Mouse (Mus musculus) E14TG2a.4 (cell line): ENCODE results near the gene Naaladl1.

ENCODE experiments used
- CTCF ChIP-seq: conservative IDR thresholded peaks from 2 replicates; pipeline ENCODE4 v1.5.1; 2014; ENCODE audit warnings: low read length
- NANOG ChIP-seq: IDR thresholded peaks from 2 replicates; pipeline ENCODE4 v1.6.1; 2014; ENCODE audit warnings: borderline replicate concordance, low read length, mixed read lengths
- POU5F1 ChIP-seq: IDR thresholded peaks from 2 replicates; pipeline ENCODE4 v1.6.1; 2014; ENCODE audit warnings: low read length, borderline replicate concordance

DNA sequence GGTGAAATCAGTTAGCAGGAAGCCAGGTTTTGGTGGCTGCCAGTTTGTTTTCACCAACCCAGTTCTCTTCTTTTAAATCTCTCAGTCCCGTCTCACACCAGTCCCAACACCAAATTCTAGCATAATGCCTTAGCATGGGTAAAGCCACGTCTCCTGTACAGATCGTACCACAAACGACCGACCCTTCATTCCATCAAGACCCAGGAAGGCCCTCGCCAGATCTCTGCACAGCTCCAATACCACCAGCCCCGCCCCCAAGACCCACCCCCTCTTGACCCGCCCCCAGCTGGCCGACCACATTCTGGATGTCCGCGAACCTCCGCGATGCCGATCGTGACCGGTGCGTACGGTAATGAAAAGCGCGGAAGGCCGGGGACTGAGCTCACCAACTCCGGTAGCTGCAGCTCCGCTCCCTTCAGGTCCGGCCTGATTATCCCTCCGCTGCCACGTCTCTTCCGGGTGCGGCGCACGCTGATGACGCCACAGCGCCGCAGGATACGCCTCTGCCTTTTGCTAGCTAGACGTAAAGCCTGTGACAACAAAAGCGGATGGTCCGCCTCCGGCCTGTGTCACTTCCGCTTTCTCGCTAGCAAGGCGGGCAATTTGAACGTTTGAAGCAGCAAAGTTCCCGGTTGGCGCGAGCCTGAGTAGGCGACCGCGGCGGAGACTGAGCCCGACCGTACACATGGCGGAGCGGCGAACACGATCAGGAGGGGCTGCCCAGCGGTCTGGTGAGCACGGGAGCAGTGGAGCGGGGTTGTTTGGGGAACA, 20.9 kb upstream of the Naaladl1 start, which contains the start of the genes Zfpl1 and Cdca5:
- TF ChIP-seq CTCF (no peak), NANOG (no peak), POU5F1 (no peak)
